Mouse (Mus musculus) heart, postnatal 0 days (tissue): ENCODE results near the gene Colq. TPM values are rescaled to one million over a fixed set of nuclear protein-coding genes. Genes with fewer than 3 reads are reported as not detected.

Experiments
- ATAC-seq: fragments of 200-750 bp; cut with Nextera tagmentation; 2 replicates; pipeline ENCODE4 v1.8.0; 2017; ENCODE audit warnings: low read depth, moderate number of reproducible peaks, moderate library complexity; ENCODE audit not compliant: insufficient read depth
- DNase-seq: peaks from one replicate; pipeline ENCODE4 v3.0.0-alpha.2; 2016; ENCODE audit warnings: low spot score
- H3K27ac ChIP-seq: fragments of 300-500 bp; sonication (generic); 2 replicates; pipeline ENCODE4 v1.5.1; 2014; ENCODE audit warnings: low read depth, mild to moderate bottlenecking
- H3K27me3 ChIP-seq: fragments of 300-500 bp; sonication (generic); 2 replicates; pipeline ENCODE4 v1.6.1; 2014; ENCODE audit warnings: low read length, mixed read lengths; ENCODE audit not compliant: control insufficient read depth, insufficient read depth
- H3K36me3 ChIP-seq: fragments of 300-500 bp; sonication (generic); replicated peaks from 2 replicates; pipeline ENCODE4 v1.6.1; 2014; ENCODE audit warnings: low read length, mixed read lengths; ENCODE audit not compliant: control insufficient read depth, insufficient read depth
- H3K4me1 ChIP-seq: fragments of 300-500 bp; sonication (generic); 2 replicates; pipeline ENCODE4 v1.6.1; 2014; ENCODE audit warnings: antibody characterized with exemption; ENCODE audit not compliant: control insufficient read depth, insufficient read depth
- H3K4me2 ChIP-seq: fragments of 300-500 bp; sonication (generic); 2 replicates; pipeline ENCODE4 v1.6.1; 2014; ENCODE audit warnings: low read depth, mild to moderate bottlenecking, low read length, moderate library complexity
- H3K4me3 ChIP-seq: fragments of 300-500 bp; sonication (generic); 2 replicates; pipeline ENCODE4 v1.5.1; 2014; ENCODE audit warnings: low read depth, low read length
- H3K9ac ChIP-seq: fragments of 300-500 bp; sonication (generic); replicated peaks from 2 replicates; pipeline ENCODE4 v1.6.1; 2014; ENCODE audit warnings: low read depth, low read length, mixed read lengths
- H3K9me3 ChIP-seq: fragments of 300-500 bp; sonication (generic); replicated peaks from 2 replicates; pipeline ENCODE4 v1.6.1; 2016; ENCODE audit warnings: low read length; ENCODE audit not compliant: control insufficient read depth
- CTCF ChIP-seq: IDR thresholded peaks from 2 replicates; pipeline ENCODE4 v1.5.1; 2016; ENCODE audit warnings: antibody characterized with exemption, control low read depth, low read depth
- EP300 ChIP-seq: IDR thresholded peaks from 2 replicates; pipeline ENCODE4 v1.6.1; 2016; ENCODE audit warnings: antibody characterized with exemption, low read depth
- WGBS: fragments of 180-500 bp; shearing (Covaris S2); extraction: QIAGEN DNeasy Blood & Tissue Kit; methylation state at CpG from one replicate; pipeline ENCODE4 v1.1.7; 2014; 5-methylcytosine and 5-hydroxymethylcytosine counted together
- polyA plus RNA-seq: library from polyadenylated mRNA; unstranded; fragments of >200 nt; fragmentation: Nextera tagmentation; extraction: Ambion mirVana; gene quantifications from 2 replicates; pipeline ENCODE4 v1.2.1, GENCODE M21; 2015
- total RNA-seq: library from RNA; depleted of rRNA; stranded (reverse); fragments of >200 nt; gene quantifications from 2 replicates; pipeline ENCODE4 v1.2.3, GENCODE M21; 2014; ENCODE audit warnings: low replicate concordance

Gene Colq
- total and polyA plus RNA-seq, 2 experiments from 2014 or later = 7.5 to 13.8 TPM

DNA sequence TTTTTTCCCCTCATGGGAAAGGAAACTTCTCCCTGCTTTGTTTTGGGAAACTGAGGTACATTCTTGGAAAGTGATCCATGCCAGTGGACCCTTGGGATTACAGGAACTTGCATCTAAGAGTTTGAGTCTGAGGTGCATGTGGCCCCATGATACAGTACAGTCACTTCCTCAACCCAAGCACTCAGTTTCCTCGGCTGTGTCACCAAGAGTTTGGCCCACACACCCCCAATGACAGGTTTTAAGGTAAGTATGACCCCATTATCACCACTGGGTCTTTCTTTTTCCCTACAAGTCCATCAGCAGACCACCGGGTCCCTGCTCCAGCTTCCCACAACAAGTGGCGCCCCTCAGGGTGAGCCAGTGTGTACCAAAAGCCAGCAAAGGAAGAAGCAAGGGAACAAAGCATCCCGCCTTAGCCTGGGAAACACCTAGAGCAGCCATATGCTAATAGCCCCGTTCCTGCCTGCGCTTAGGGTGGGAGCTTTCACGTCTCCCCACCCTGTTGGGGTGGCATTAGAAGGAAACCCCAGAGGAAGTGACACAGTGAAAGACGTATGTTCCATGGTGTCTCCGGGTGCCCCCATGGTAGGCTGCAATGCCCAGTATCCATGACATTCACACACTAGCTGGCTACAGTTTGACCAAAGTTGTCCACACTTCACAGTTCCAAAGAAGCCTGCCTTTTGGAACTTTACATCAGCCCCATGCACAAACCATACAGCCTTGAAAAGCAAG, 34.5 kb downstream of the Colq start:
- H3K9me3 ChIP-seq = no peaks in the 10 kb centered on the region
- H3K27ac ChIP-seq = peak overlapping the region; percentile 69; the same call in 1 of the 2 replicates
- no peaks in the 10 kb centered on the region for H3K27me3 ChIP-seq
- DNase-seq (no peak), ATAC-seq (no peak)
- peaks cover 30% of the 10 kb centered on the region for H3K4me1 ChIP-seq
- no peak overlapping the region for H3K4me3 ChIP-seq
- H3K36me3 ChIP-seq = no peaks in the 10 kb centered on the region
- TF ChIP-seq CTCF = no peak
- no peak for TF ChIP-seq EP300
- no peak overlapping the region for H3K4me2 ChIP-seq
- H3K9ac ChIP-seq = no peak overlapping the region
- WGBS = 82% methylated on average over 9 of the region's 9 CpGs

DNA sequence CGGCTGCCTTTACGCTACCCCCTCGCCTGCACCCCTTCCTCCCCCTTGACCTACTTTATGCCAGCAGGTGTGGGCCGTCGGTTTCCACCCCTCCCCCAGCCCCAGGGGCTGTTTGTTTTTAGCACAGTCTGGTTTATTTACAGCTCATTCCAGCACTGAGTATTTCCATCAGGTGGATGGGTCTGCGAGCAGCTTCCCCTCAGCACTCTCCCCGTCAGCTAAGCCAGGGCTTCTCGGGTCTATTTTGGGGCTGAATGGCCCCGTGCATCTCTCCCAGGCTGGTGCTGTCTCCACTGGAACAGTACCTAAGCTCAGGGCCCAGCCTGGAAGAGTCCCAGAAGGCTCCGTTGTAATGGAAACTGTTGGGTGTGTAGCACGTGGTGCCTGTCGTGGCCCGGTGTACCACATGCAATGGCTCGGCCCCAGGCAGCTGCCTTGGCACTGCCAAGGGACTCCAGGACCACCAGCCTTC, 35.1 kb downstream of the Colq start:
- no peak; the same call in 1 of the 2 replicates for ATAC-seq
- H3K36me3 ChIP-seq = no peaks in the 10 kb centered on the region
- TF ChIP-seq CTCF = no peak
- no peak overlapping the region; the same call in 1 of the 2 replicates for H3K4me2 ChIP-seq
- H3K9ac ChIP-seq = no peak overlapping the region
- no peak for DNase-seq
- peaks cover 24% of the 10 kb centered on the region for H3K4me1 ChIP-seq
- WGBS = 42% methylated on average over 14 of the region's 14 CpGs
- H3K9me3 ChIP-seq = no peaks in the 10 kb centered on the region
- H3K27me3 ChIP-seq = no peaks in the 10 kb centered on the region
- peak overlapping the region; percentile 69; the same call in 1 of the 2 replicates for H3K27ac ChIP-seq
- H3K4me3 ChIP-seq = no peak overlapping the region

DNA sequence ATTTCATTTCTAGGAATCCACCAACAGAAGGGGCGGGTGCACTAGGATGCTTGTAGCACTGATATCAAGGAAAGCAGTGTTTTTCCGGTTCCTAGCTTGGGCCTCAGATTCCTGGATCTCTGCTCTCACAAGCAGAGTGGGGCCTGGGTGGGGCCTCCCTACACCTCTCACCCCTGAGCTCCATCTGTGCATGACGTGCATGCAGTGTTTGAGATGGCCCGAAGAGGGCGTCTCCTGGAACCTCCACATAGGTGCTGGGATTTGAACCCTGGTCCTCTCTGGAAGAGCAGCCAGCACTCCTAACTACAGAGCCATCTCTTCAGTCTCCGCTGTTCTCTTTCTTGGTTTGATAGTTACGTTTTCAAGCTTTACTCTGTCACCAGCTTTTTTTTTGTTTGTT, 36.1 kb downstream of the Colq start:
- DNase-seq (no peak), ATAC-seq (no peak)
- Histone ChIP-seq H3K4me3 (no peak overlapping the region), H3K9ac (no peak overlapping the region), H3K27ac (no peak overlapping the region), H3K36me3 (no peaks in the 10 kb centered on the region), H3K4me2 (no peak overlapping the region), H3K4me1 (peaks cover 15% of the 10 kb centered on the region), H3K9me3 (no peaks in the 10 kb centered on the region), H3K27me3 (no peaks in the 10 kb centered on the region)
- TF ChIP-seq EP300 (no peak), CTCF (no peak)
- 85% methylated on average over 7 of the region's 7 CpGs for WGBS

DNA sequence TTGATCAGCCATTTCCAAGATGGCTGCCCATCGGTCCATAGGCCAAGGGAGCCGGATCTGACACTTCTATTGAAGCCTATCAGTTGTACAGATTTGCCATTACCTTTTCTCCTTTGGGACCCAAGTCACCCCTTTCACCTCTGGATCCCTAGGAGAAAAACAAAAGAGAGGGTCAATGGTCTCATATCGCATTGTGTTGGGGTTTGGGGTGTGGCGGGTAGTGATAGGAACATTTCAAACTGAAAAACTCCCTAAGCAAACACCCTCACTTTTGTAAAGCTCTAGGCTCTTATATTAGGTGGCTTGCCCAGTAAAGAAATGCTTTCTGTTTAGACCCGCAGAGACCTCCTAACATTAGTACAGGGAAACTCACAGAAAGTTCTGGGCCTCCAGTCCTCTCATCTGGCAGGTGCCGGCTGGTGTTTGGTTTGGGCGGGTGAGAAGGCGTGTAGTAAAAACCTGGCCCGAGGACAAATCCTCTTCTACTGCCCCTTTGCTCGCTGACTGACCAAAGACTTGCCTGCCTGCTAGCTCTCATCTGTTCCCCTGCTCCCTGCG, 47.2 kb downstream of the Colq start:
- H3K36me3 ChIP-seq = peaks cover 24% of the 10 kb centered on the region; the same call in 1 of the 2 replicates
- H3K9ac ChIP-seq = no peak overlapping the region
- no peak for DNase-seq
- no peak for ATAC-seq
- 82% methylated on average over 11 of the region's 11 CpGs for WGBS
- H3K27ac ChIP-seq = no peak overlapping the region
- H3K4me2 ChIP-seq = no peak overlapping the region
- H3K4me3 ChIP-seq = no peak overlapping the region
- no peaks in the 10 kb centered on the region for H3K4me1 ChIP-seq
- no peak for TF ChIP-seq CTCF
- TF ChIP-seq EP300 = no peak
- H3K9me3 ChIP-seq = no peaks in the 10 kb centered on the region
- H3K27me3 ChIP-seq = no peaks in the 10 kb centered on the region

DNA sequence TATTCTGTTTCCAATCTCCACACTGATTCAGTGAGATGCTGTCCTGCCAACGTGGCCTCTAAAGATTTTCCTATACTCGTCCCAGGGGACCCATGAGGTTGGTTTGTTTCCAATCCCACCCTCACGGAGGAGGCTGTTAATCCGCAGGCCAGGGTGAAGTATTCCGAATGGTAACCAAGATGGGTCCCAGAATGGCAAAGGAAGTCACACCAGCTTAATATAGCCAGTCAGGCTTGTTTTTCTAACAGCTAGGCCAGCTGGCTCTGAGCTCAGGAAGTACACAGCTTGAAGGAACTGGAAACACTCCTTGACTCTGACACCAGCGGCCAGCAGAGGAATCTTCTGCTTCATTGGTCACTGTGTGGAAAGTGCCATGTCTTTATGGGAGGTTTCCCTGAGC, 53.8 kb downstream of the Colq start:
- 54% methylated on average over 6 of the region's 6 CpGs for WGBS
- Histone ChIP-seq H3K36me3 (peaks cover 19% of the 10 kb centered on the region; the same call in 1 of the 2 replicates), H3K27ac (peak overlapping the region; percentile 38; the same call in 1 of the 2 replicates), H3K27me3 (no peaks in the 10 kb centered on the region), H3K4me2 (no peak overlapping the region), H3K9ac (no peak overlapping the region), H3K4me3 (no peak overlapping the region), H3K4me1 (no peaks in the 10 kb centered on the region), H3K9me3 (no peaks in the 10 kb centered on the region)
- TF ChIP-seq CTCF (no peak), EP300 (no peak)
- ATAC-seq = no peak; the same call in 1 of the 2 replicates
- peak; percentile 35 for DNase-seq
